Mouse (Mus musculus): ENCODE measurements around the gene Pbx4. TPM values are rescaled to one million over a fixed set of nuclear protein-coding genes. Genes with fewer than 3 reads are reported as not detected.

The Pbx4 gene
- polyA plus RNA-seq, 1 experiment from 2014 or later = 55.3 TPM

GRCm38 (mm10) chr8:69880841-69881240 lies 48.5 kb downstream of the Pbx4 start:
- Histone ChIP-seq H3K4me3 (peak overlapping the region; percentile 46), H3K27me3 (peaks cover 68% of the 10 kb centered on the region), H3K36me3 (no peaks in the 10 kb centered on the region), H3K9ac (replicated peaks) (no peak overlapping the region), H3K27ac (replicated peaks) (no peak overlapping the region), H3K4me2 (replicated peaks) (peak overlapping the region; percentile 50), H3K9me3 (no peaks in the 10 kb centered on the region), H3K4me1 (peaks cover 26% of the 10 kb centered on the region)
- 11% methylated on average over 37 of the region's 37 CpGs for WGBS
- no peak for ATAC-seq (replicated peaks)

DNA sequence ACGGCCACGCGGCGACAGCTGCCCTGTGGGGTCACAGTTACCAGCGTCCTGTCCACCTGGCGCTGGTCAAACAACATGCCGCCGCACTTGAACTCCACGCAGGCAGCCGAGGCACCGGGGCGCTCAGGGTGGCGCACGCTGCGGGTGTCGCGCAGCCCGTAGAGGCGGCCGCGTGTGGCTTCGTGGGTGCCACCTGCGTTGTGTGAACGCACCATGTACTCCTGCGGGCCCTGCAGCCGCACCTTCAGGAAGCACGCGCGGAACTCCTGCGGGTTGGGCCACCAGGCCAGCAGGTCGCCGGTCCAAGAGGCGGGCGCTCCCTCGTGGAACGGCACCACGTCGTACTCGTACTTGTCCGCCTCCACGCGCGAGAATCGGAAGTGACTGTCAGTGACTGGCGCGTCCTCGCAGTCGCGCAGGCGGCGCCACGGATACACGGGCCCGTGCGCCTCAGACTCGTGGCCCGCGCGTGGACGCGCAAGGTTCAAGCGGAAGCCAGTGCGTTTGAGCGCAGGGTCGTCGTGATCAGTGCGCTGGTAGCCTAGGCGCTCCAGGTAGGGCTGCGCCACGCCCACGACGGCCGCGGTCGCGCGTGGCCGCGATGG lies 49.1 kb downstream of the Pbx4 start:
- ATAC-seq (replicated peaks) = peak; percentile 29
- Histone ChIP-seq H3K27ac (replicated peaks) (no peak overlapping the region), H3K36me3 (no peaks in the 10 kb centered on the region), H3K4me1 (peaks cover 30% of the 10 kb centered on the region), H3K27me3 (peaks cover 74% of the 10 kb centered on the region), H3K4me2 (replicated peaks) (peak overlapping the region; percentile 50), H3K4me3 (peak overlapping the region; percentile 46), H3K9ac (replicated peaks) (peak overlapping the region; percentile 29; the same call in 1 of the 2 replicates), H3K9me3 (no peaks in the 10 kb centered on the region)
- WGBS = 20% methylated on average over 79 of the region's 79 CpGs

- Histone ChIP-seq H3K36me3 (no peaks in the 10 kb centered on the region), H3K9ac (replicated peaks) (peak overlapping the region; percentile 29)
- peak; percentile 60 for ATAC-seq (replicated peaks)
Observed at GRCm38 (mm10) chr8:69882021-69882756, 49.9 kb downstream of the Pbx4 start.

DNA sequence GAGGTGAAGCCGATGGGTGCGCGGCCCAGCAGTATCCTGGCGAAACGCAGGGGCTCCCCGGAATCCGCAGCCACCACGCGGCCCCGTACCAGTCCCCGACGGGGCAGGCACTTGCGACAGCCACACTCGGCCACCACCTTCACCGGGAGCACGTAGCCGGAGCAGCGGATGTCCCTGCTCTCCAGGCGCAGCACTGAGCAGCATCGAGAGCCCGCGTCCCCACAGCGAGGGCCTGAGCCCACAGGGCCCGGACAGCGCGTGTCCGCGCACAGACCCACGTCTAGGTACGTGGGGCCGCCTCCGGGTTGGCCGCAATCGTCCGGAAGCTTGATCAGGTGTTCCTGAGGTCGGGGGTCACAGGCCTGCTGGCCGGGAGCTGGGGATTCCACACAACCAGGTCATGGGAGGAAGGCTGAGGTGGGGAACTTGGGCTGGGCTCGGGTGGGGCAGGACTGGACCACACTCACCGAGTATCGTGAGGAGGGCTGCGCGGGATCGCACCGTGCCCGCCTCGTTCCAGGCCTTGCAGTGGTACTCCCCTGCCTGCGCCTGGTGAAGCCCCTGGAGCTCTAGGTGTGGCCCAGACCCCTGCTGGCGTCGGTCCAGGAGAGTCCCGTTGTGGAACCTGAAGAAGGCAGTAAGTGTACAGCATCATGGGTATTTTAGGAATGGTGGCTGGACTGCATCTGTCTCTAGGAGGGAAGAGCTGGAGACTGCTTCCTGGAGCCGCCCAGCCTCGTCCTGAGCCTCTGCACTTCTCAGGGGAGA lies 50.7 kb downstream of the Pbx4 start:
- 9% methylated on average over 52 of the region's 52 CpGs for WGBS
- Histone ChIP-seq H3K36me3 (no peaks in the 10 kb centered on the region), H3K4me2 (replicated peaks) (peak overlapping the region; percentile 50; the same call in 1 of the 2 replicates), H3K4me1 (peaks cover 45% of the 10 kb centered on the region), H3K27ac (replicated peaks) (no peak overlapping the region), H3K9me3 (no peaks in the 10 kb centered on the region), H3K27me3 (peaks cover 86% of the 10 kb centered on the region), H3K4me3 (peak overlapping the region; percentile 46), H3K9ac (replicated peaks) (no peak overlapping the region)
- ATAC-seq (replicated peaks) = 0 out of 2 replicates have a peak, but pooled peaks have one; percentile 3

More at GRCm38 (mm10) chr8:69882021-69882756, 49.9 kb downstream of the Pbx4 start:
- H3K27me3 ChIP-seq = peaks cover 78% of the 10 kb centered on the region
- peaks cover 37% of the 10 kb centered on the region for H3K4me1 ChIP-seq
- no peak overlapping the region for H3K27ac ChIP-seq (replicated peaks)
- peak overlapping the region; percentile 50 for H3K4me2 ChIP-seq (replicated peaks)
- no peaks in the 10 kb centered on the region for H3K9me3 ChIP-seq
- WGBS = 6% methylated on average over 98 of the region's 103 CpGs
- H3K4me3 ChIP-seq = peak overlapping the region; percentile 46

GRCm38 (mm10) chr8:69884141-69884540 lies 51.9 kb downstream of the Pbx4 start:
- no peak for ATAC-seq (replicated peaks)
- Histone ChIP-seq H3K4me2 (replicated peaks) (no peak overlapping the region), H3K9me3 (no peaks in the 10 kb centered on the region), H3K36me3 (no peaks in the 10 kb centered on the region), H3K27ac (replicated peaks) (no peak overlapping the region), H3K9ac (replicated peaks) (no peak overlapping the region), H3K27me3 (peaks cover 98% of the 10 kb centered on the region), H3K4me1 (peaks cover 56% of the 10 kb centered on the region), H3K4me3 (no peak overlapping the region)
- 56% methylated on average over 13 of the region's 13 CpGs for WGBS

- no peaks in the 10 kb centered on the region for H3K9me3 ChIP-seq
- no peak for ATAC-seq (replicated peaks)
- H3K9ac ChIP-seq (replicated peaks) = peak within 1 kb of the TSS; percentile 29; the same call in 1 of the 2 replicates
- under 1% methylated on average over 60 of the region's 60 CpGs for WGBS
- H3K36me3 ChIP-seq = no peaks in the 10 kb centered on the region
- H3K4me2 ChIP-seq (replicated peaks) = peak within 1 kb of the TSS; percentile 41
- H3K4me3 ChIP-seq = peak within 1 kb of the TSS; percentile 27
- peaks cover 52% of the 10 kb centered on the region for H3K4me1 ChIP-seq
- no peak within 1 kb of the TSS for H3K27ac ChIP-seq (replicated peaks)
- H3K27me3 ChIP-seq = peaks cover 83% of the 10 kb centered on the region
Observed at GRCm38 (mm10) chr8:69887289-69888243, 55.3 kb downstream of the Pbx4 start, which contains the start of gene Cilp2. Gene Cilp2 (minus strand): TSS chr8:69887687.

DNA sequence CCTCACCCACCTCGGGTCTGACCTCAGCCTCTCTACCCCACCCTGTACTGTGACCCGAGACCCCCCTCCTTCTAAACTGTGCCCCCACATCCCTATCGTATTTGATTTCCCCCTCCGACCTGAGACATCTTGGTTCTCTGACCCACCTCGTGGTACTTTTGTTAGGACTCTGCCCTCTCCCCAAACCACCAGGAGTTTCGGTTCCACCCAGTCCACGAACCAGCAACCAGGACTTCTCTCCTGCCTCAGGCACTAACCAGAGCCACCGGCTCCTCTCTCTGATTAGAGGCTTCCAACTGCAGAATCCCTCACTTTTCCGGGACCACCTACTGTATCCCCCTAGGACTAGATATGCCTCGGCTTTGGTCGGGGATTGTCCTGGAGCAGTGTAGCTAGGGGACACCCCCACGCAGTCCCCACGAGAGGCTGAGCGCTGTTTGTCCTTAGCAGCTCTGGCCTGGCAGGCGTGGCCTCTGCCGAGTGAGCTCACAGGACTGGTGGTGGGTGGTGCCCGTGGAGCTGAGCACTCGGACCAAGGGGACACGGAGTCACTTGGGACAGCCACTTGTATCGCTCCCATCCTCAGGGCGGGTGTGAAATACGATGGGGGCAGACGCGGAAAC lies 56.1 kb downstream of the Pbx4 start:
- ATAC-seq (replicated peaks) = no peak
- Histone ChIP-seq H3K9me3 (no peaks in the 10 kb centered on the region), H3K4me2 (replicated peaks) (peak overlapping the region; percentile 41), H3K36me3 (no peaks in the 10 kb centered on the region), H3K27me3 (peaks cover 75% of the 10 kb centered on the region), H3K4me3 (peak overlapping the region; percentile 27), H3K27ac (replicated peaks) (no peak overlapping the region), H3K4me1 (peaks cover 51% of the 10 kb centered on the region), H3K9ac (replicated peaks) (no peak overlapping the region)
- WGBS = 5% methylated on average over 24 of the region's 24 CpGs

DNA sequence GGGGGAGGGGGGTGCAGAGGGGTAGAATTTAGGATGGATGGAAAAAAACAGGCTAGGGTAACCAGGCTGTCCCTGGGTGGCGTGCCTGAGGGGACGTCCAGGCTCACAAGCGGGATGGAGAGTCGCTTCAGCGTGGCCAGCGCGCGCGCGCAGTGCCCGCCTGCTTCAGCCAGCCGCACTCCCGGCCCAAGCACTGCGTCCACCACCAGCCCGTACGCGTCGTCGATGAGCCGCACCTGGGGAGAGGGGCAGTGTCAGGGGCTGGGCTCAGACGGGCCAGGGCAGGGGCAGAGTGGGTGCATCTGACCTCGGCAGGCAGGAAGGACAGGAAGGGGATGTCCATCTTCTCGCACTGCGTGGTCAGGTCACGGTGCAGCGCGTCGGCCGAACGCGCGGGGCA lies 56.6 kb downstream of the Pbx4 start:
- no peaks in the 10 kb centered on the region for H3K9me3 ChIP-seq
- ATAC-seq (replicated peaks) = no peak
- H3K27ac ChIP-seq (replicated peaks) = no peak overlapping the region
- peaks cover 69% of the 10 kb centered on the region for H3K27me3 ChIP-seq
- 4% methylated on average over 32 of the region's 32 CpGs for WGBS
- H3K9ac ChIP-seq (replicated peaks) = no peak overlapping the region
- H3K4me3 ChIP-seq = peak overlapping the region; percentile 16
- no peaks in the 10 kb centered on the region for H3K36me3 ChIP-seq
- peaks cover 54% of the 10 kb centered on the region for H3K4me1 ChIP-seq
- H3K4me2 ChIP-seq (replicated peaks) = peak overlapping the region; percentile 25

GRCm38 (mm10) chr8:69890813-69891241 lies 58.5 kb downstream of the Pbx4 start:
- Histone ChIP-seq H3K4me3 (no peak overlapping the region), H3K36me3 (no peaks in the 10 kb centered on the region), H3K27me3 (peaks cover 50% of the 10 kb centered on the region), H3K4me1 (peaks cover 54% of the 10 kb centered on the region), H3K9me3 (no peaks in the 10 kb centered on the region), H3K4me2 (replicated peaks) (peak overlapping the region; percentile 12; the same call in 1 of the 2 replicates), H3K9ac (replicated peaks) (no peak overlapping the region; the same call in 1 of the 2 replicates), H3K27ac (replicated peaks) (no peak overlapping the region)
- WGBS = 33% methylated on average over 19 of the region's 19 CpGs
- ATAC-seq (replicated peaks) = peak; percentile 14

- no peaks in the 10 kb centered on the region for H3K9me3 ChIP-seq
- H3K27ac ChIP-seq (replicated peaks) = no peak overlapping the region
- H3K4me2 ChIP-seq (replicated peaks) = no peak overlapping the region
- no peak for ATAC-seq (replicated peaks)
- no peaks in the 10 kb centered on the region for H3K36me3 ChIP-seq
- no peak overlapping the region for H3K9ac ChIP-seq (replicated peaks)
- peaks cover 20% of the 10 kb centered on the region for H3K27me3 ChIP-seq
- 21% methylated on average over 17 of the region's 17 CpGs for WGBS
- peaks cover 33% of the 10 kb centered on the region for H3K4me1 ChIP-seq
- H3K4me3 ChIP-seq = no peak overlapping the region
Observed at GRCm38 (mm10) chr8:69893863-69894262, 61.6 kb downstream of the Pbx4 start.
